Mouse (Mus musculus): ENCODE measurements at regions not wholly inside any gene's neighbourhood (a gene's known extent, or its start where the extent isn't known, plus 50 kb on each side); places are given as distances from the start of the nearest gene placed in this dataset.

DNA sequence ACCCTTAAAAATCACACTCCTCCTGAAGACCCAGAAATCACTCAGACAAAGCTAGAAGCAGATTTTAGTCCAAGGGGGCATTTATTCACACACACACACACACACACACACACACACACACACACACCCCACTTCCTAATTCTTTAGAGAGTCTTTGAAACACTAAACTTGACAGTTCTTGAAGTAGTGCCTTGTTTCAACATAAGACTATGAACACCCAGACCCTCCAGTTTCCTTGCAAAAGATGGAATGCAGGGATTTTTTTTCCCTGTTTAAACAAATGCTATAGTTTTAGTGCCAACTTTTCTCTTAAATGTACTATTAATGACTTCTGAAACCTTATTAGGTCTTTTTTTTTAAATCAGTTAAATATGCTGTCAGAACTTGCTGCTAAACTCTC is 279.2 kb upstream of the Fat1 start:
- DNase-seq (ENCODE audit: low spot score in 2 of 2), result no peak

DNA sequence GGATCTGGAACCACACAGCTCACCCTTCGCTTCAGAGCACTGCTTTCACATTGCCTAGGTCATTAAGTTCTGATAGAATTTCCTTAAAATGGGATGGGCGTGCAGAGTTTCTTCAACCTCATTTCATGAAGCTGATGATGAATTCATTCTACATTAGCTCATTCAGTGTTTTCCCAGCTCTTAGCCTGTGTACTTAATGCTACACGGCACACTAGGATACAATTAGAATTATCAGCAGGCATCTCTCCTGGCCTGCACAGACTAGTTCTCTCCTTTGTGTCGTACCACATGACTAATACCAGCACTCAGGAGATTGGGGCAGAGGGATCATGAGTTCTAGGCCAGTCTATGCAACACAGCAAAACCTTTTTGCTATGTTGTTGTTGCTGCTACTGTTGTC is 278.8 kb upstream of the Fat1 start:
- DNase-seq (ENCODE audit: low spot score in 2 of 2), result no peak

DNA sequence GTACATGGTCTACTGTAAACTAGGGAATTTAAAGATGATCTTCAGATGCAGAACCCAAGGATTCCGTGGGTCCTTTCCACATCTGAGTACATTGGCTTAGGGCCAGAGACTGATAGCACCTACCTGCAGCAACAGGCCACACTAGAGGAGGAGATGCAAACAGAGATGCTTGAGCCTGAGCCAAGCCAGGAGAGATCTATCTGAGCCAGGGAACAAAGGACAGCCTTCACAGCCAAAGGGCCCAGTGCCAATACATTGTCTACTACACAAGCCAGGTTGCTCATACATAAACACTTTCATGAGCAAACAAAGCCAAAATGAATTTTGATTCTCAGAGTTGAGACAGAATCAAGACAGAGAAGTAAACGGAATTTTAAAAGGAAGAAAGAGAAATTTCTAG is 273.6 kb upstream of the Fat1 start:
- no peak for DNase-seq (ENCODE audit: low spot score in 2 of 2)

DNA sequence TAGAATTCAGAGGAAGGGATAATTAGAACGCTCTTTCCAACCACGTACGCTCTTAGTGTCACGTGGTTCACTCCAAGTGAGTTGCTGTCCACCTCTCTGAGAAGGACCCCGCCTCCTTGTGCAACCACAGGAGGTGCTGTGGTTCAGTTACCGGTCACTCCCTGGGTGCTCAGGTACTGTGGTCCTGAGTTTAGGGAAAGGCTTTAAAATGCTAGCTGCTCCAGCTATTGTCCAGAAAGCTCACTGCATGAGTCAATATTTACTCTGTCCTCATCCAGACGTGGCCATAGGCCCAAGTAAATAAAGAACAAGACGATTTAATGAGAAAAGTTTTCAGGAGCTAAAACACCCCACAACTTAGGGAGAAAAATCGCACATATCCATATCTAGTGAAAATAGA is 248.1 kb upstream of the Fat1 start:
- no peak for DNase-seq (ENCODE audit: low spot score in 2 of 2)

DNA sequence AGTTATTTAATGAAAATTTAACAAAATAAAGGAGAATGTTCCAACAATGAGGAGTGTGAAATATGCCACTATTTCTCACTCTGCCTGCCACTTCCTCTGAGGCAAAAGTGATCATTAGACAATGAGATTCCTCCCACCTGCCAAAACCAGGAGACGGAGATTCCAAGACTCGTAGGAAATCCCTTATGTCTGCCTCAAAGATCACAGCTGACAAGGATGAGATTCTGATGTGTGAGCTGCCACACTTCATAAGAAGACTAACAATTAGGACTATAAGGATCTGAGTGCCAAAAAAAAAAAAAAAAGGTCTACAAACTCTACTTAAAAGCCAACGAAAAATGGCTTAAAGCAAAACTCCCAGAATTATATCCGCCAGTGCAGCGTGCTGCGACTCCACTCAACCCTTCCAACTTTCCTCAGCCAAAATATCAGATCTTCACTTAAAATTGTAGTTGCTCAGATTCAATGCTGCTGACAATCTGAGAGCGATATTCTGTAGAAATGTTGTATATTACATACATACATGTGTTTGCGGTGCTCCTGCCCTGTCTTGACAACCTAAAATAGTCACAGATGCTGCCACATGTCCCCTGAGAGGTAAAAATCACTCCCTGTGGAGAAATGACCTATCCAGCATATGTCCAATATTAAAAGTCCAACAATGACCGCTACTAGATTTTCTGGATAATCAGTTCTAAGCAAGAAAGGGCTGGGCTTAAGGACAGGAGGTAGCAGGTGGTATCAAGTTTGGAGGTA is 245.2 kb upstream of the Fat1 start:
- no peak for DNase-seq (ENCODE audit: low spot score in 2 of 2)

DNA sequence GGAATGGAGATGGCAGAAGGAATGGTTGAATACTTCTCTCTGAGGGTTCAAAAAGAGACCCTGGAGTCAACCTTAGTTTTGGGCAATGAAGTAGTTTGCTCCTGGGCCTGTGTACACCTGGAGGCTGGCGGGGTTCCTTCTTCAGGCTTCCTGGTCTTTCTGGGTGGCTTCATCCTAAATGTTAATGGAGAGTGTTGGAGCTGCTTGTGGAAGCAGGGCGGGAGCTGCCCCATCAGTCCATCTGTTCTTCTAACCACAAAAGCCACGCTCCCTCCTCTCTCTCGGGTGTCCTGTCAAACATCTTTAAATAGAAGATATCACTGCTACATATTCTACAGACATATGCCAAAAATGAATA is 244.7 kb upstream of the Fat1 start:
- DNase-seq (ENCODE audit: low spot score in 2 of 2), result no peak

DNA sequence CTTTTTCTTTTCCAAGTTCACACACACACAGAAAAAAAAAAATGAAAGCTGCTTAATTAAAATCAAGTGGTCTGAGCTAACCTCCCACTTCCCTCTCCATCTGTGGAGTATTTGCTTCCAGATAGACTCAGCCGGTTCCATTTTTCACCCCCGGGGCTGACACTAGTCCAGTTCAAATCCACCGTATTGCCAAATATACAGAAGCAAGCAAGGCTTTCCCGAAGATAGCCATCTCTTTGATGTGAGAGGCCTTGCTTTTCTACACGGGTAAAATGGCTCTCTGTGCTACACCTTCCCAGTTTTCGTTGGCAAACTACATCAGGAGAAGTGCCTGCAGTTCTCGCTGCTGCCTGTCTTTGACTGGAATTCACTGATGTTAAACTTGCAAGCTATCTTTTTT is 244.1 kb upstream of the Fat1 start:
- DNase-seq (ENCODE audit: low spot score in 2 of 2), result no peak

DNA sequence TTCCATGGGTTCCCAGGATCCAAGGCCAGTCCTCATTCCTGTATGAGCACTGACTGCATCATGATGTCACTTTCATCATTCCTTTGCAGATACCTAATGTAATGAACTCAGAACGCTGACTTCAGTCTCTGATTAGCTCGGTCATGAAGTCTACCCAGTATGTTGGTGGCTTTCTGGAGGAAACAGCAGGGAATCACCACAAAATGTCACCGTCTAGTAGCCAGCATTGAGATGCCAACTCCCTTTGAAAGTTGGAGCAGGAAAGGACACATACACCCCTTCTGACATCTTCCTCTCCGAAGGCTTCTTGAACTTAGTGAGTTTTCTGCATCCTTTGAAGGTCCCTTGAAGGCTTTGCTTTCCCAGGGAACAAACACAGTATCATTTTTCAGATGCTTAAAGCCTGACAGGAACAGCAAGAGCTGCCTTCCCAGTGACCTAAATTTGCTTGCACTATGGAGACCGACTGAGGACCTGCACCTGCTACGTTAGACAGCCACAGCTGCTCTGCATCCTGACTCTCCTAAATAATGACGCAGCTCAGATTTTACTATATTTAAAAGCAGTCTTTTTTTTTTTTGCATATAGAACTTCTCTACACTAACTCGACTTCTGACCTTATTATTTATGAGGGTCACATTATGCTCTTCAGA is 243.1 kb upstream of the Fat1 start:
- DNase-seq (ENCODE audit: low spot score in 2 of 2), result no peak

DNA sequence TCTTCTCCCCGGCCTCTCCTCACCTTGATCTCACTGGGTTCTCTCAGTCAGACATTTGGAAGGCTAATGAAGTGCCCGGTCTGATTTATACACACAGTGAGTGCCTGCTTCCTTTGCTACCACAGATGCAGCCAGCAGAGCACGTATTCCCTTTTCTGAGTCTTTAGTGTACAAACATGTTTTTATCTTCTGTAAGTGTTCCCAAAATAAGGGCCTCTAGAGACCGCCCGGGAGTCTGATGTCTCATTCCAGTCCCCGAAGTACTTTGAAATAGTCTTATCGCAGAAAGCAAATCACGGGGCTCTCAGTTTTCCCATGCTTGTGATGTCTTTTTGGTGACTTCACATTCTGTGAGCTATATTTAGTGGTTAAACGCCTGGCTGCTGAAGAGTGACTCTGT is 240.4 kb upstream of the Fat1 start:
- DNase-seq (ENCODE audit: low spot score in 2 of 2), result no peak

DNA sequence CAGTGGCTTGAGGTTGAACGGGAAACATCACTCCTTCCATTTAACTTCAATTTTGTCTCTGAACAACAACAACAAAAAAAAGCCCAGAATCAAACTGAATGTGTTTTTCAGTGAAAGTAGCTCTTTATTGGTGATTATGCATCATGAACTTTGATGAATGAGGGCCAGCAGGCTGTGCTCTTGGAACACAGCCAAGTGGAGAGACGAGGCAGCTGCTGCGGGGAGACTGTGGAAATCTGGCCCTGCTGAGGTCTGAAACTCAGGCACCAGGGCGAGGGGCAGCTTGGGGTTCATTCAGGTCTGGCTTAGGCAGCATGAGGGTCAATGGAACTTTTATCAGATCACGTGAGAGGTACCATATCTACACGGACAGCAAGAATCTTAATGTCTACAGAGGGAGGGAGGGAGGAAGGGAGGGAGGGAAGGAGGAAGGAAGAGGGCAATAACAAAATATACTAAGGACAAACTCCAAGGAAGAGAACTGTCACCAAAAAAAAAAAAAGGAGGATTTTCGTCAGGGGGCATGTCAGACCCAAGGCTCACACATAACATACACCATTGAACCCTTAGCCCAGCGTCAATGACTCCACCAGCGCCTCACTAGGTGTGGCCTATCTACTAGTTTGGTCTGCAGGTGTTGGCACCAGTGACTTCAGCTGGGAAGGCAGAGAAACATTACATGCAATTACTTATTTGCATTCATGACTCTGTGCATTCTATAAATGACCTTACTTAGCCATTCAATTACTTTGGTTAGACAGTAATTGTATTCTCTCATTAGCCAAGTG is 239.0 kb upstream of the Fat1 start:
- DNase-seq (ENCODE audit: low spot score in 2 of 2), result no peak

DNA sequence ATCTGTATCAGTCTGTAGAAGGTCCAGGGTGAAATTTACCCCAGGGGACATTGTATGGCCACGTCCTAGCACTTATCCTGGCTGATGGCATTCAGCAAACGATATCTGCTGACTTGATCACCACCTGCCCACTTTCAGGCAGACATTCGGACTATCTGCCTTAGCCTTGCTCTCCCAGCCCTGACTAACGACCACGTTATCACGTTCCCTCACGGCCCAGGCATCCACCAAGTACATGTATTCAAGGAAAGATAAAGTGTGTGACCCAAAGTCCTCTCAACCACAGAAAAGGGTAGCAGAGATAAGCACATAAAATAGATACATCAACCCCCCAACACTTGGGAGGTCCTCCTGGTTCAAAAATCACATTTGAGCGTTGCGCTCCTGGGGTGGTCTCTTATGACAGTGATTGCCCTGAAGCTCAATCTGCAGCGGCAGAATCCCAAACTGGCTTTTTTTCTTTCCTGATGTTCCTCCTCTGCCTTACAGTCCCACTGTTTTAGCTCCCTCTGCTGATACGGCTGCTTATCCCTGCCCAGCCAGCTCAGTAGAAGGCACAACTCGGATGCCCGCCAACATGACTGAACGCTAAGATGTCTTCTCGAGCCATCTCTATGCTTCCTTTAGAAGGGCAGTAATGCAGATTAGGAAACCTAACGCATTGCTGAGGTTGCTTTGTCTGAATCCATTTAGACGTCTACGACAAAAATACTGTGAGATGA is 235.7 kb upstream of the Fat1 start:
- DNase-seq (ENCODE audit: low spot score in 2 of 2), result no peak

DNA sequence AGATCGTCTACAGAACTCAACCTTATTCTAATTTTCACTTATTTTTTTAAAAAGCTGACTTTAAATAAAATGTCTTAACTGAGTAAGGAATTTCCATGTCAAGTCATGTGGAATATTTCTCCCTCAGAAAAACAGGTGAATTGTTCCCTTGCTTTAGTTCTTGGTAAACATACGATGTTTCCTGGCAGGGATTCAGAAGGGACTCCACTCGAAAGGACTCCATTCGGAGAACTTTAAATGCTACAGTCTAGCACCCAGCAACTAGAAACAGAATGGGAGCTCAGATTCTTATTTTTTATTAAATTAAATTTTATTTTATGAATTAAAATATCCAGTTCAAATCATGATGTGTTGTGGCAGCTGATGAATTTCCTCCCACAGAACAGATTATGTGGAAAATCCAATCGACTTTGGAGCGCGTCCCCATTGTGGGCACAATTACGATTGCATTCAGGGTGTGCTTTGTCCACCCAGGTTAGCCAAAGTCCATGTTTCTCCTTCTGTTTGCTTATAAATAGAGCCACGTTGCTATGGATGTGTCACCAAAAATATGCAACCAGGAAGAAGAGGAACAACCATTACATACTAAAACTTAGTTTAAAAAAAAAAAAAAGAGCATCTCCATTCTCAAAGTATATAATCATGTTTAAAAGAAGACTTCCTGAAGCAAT is 230.5 kb upstream of the Fat1 start:
- no peak for DNase-seq (ENCODE audit: low spot score in 2 of 2)

DNA sequence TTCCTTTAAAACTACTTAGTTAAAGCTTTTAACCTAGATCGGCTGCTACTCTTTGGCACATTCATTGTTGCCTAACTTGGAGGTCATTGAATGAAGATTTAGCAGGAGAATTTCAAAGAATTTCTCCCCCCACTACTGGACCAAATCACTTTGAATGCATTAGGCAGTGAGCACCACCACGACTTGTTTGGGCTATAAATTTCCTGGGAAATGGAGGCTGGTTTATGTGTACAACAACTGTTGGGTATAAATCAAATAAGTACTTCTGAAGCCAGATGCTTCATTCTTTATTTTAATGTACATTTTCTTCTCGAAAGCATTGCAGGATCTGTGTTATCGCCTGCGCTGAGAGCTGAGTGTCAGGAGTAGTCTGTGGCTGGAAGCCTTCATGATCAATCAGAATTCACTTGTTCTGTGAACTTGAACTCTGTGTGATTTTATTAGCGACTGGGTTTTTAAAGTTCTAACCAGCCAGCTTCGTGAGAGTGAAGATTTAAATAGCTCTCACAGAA is 226.5 kb upstream of the Fat1 start:
- no peak for DNase-seq (ENCODE audit: low spot score in 2 of 2)

DNA sequence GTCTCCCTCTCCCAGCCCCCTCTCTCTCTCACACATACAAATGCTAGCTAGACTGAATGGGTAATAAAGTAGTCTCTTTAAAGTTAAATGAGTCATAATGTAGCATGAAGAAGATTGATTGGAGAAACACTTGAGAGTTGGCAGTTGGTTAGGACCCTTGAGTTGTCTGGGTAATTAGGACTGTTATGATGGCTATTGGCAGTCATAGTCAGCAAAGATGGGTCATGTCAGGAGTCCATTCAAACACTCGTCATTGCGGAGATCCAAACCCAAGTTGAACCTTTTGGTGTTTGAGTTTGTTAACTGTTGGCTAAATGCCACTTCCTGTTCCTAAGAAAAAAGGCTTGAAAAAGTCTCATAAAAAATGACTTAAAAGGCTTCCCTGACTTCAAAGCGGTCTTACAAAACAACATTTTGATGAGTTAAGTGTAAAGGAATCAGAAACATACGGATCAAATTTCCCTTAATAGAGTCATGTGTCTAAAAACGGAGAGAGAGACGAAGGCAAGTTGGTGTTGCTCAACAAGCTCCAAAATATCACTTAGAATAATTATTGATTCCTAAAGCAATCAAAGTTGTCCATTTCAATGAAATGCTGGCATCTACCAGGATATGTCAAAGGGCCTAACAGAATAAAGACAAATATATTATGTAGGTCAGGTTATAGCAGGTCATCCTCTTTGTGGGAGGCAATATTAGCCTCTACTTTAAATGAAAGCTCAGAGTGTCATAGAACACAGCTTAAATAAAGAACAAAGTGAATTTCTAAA is 225.9 kb upstream of the Fat1 start:
- no peak for DNase-seq (ENCODE audit: low spot score in 2 of 2)

DNA sequence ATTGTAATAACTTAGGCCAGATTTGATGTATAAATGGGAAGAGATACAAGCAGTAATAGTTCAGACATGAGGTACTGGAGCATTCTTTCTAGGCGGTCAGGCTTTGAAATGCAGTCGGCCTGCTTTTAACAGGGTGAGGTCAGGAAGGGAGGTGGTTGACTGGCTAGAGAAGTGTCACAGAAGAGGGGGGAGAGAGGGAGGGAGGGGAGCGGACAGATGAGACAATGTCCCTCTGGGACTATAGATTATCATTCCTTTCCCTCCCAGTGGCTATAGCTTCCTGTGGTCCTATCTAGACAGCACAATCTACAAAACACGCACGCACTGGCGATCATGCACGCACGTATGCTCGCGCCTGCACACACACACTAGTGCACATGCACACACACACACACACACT is 200.7 kb upstream of the Fat1 start:
- DNase-seq (ENCODE audit: low spot score in 2 of 2), result no peak

DNA sequence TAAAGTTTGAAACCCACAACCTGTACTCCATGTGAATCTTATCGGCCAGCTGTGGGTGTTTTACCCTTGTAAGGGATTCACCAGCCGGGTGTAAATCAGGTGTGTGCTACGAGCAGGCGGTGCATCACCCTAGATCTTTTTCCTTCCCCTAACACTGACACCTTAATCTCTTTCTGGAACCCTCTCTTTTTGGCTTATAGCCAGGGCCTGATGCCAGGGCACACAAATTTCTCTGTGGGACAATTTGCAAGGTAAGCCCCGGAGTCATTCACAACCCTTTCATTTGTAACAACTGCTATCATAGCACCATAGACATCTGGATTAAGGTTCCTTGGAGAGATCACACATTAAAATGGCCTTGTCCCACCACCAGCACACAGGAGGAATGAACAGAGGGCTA is 199.4 kb upstream of the Fat1 start:
- DNase-seq (ENCODE audit: low spot score in 2 of 2), result no peak

DNA sequence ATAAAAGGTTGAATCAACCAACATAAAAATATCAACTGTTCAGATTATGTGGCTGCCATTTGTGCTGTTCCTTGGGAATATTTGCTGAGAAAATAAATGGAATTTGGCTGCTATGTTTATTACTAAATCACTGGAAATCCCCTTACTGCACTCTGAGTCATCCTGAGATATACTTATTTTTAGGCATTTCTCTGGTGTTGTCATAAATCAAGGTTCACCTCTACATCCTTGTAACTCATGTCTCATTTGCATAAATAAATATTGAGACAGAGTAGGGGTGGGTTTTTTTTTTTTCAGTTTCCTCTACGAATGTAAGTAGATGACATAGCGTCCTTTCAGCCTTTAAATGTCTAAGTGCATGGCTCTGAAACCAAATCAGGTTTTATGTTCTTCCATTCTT is 191.9 kb upstream of the Fat1 start:
- no peak for DNase-seq (ENCODE audit: low spot score in 2 of 2)

DNA sequence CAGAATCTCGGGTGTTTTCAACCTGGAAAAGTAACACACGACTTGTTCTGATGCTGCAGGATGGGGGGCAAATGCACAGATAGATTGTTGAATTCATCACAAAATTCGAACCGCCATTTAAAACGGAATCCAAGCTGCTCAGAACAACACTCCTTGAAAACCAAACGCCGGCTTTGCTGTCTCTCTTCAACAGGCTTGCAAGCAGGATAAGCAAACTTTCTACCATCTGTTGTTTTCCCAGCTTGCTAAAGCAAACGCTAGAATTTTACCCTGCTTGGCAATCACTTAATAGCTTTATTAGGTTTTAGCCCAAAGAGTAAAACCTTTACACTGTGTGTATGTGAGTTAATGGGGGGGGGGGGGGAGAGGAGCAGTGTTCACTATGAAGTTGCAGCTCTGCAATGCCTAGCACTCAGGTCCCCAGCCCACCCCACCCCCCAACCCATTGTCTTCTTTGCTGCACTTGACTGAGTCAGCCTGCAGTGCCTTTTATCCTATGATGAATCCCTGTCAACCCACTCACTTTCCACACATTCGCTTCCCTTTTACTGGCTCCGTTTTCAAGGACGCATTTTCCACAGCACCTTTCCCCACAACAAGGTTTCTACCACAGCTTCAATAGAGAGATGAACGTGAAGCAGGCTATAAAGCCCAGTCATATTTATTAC is 190.1 kb upstream of the Fat1 start:
- no peak for DNase-seq (ENCODE audit: low spot score in 2 of 2)

DNA sequence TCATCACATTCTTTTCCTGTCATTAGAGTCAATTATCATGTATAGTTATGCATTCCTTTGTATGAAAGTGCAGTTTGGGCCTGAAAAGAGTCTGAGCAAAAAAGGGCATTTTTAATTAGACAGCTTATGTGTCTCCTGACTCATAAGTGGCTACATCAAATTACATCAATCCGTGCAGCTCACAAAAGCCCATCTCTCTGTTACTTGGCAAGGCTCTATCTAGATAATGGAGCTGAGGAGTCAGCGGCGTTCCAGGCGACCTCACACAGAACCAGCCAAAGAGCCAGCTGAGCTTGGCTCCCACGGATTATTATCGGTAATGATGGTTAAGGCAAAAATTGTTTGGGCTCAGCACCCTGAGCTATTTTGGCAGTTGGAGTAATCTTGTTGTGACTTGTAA is 176.5 kb upstream of the Fat1 start:
- DNase-seq (ENCODE audit: low spot score in 2 of 2), result no peak

DNA sequence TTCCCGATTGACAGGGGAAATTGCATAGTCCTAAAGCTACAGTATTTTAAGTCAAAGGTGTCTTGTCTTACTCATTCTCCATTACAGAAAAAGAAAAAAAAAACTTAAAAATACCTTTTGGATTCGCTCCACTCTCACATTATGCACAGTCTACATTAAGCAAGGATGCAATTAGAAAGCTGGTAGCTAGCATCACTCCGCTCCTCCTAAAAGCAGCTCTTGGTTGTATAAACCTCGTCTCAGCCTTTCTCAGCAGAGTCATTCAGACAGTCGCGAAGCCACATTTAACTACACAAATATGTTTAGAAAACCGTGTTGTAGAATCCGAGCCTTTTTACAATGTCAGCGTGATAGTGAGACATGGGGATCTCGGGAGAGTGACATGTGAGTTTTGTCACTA is 172.5 kb upstream of the Fat1 start:
- no peak for DNase-seq (ENCODE audit: low spot score in 2 of 2)

All from spleen, postnatal 10 days (tissue).